Mouse (Mus musculus): ENCODE data around the gene Hist1h2ad.
"Not testable (repeated sequence)": the region's sequence is repeated elsewhere in the genome, so short reads cannot be mapped to it uniquely, and the experiment has no call there.

Gene Hist1h2ad

GRCm38 (mm10) chr13:23562699-23563462 lies 11.3 kb upstream of the Hist1h2ad start:
- peak in 1 of 2 experiments; percentile 63 for DNase-seq (ENCODE audit: low spot score in 2 of 2)

DNA sequence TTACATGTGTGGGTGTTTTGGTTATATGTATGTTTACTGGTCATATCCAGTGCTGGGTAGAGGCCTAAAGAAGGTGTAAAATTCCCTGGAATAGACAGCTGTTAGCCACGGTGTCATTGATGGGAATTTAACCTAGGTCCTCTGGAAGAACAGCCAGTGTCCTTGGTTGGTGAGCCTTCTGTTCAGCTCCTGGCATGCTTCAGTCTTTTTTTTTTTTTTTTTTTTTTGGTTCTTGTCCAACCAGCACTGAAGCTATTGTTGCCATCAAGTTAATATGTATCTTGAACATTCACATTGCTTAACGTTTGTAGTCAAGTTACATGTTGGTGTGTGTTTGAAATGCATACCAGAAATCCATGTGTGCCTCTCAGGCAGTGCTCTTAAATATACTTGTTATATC lies 9.7 kb upstream of the Hist1h2ad start:
- DNase-seq (ENCODE audit: low spot score in 2 of 2) = no peak

DNA sequence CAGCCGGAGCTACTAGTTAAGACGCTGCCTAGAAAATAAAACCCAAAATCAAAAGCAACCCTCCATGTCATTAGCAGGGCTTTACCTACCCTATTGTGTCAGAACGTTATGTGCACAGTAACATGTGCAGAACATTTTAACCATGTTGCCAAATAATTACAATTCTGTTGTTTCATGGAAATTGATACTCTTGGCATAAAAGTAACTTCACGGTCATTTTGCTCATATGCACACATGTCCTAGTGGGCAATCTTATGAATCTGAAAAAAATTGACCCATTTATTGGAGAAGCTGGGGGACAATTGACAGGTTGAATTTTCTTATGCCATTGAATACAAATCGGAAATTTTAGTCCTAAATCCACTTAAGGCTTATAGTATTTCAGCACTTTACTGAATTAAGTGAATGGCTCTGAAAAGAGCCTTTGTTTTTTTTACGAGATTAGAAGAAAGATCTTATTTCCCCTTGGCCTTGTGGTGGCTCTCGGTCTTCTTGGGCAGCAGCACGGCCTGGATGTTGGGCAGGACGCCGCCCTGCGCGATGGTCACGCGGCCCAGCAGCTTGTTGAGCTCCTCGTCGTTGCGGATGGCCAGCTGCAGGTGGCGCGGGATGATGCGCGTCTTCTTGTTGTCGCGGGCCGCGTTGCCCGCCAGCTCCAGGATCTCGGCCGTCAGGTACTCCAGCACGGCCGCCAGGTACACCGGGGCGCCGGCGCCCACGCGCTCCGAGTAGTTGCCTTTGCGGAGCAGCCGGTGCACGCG lies 3.7 kb upstream of the Hist1h2ad start:
- not testable (repeated sequence) for DNase-seq (ENCODE audit: low spot score in 2 of 2)

DNA sequence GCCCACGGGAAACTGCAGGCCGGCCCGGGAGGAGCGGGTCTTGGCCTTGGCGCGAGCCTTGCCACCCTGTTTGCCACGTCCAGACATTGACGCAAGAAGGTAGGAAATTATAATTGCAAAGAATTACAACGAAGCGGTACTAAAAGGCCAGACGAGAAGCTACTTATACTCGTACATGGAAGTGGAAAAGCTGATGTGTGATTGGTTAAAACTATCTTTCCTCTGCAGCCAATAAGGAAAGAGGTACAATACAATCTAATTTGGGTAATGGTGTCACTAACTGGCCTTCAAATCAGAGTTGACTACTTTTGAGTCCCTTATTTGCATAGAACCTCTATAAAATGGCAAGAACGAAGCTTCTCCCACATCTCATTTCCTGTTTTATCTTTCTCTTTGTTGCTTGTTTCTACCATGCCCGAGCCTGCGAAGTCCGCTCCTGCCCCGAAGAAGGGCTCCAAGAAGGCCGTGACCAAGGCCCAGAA lies 3.1 kb upstream of the Hist1h2ad start, which contains the start of the genes Hist1h2ae and Hist1h2bg:
Hist1h2ae (minus strand) TSS at position 199 of the 482 bp plus-strand sequence.
Hist1h2bg (plus strand) TSS at position 375 of the 482 bp plus-strand sequence.
- peak; percentile 79 to 86 for DNase-seq (ENCODE audit: low spot score in 2 of 2)

GRCm38 (mm10) chr13:23571504-23572217 lies 2.5 kb upstream of the Hist1h2ad start:
- peak in 1 of 2 experiments; percentile 30 for DNase-seq (ENCODE audit: low spot score in 2 of 2)

DNA sequence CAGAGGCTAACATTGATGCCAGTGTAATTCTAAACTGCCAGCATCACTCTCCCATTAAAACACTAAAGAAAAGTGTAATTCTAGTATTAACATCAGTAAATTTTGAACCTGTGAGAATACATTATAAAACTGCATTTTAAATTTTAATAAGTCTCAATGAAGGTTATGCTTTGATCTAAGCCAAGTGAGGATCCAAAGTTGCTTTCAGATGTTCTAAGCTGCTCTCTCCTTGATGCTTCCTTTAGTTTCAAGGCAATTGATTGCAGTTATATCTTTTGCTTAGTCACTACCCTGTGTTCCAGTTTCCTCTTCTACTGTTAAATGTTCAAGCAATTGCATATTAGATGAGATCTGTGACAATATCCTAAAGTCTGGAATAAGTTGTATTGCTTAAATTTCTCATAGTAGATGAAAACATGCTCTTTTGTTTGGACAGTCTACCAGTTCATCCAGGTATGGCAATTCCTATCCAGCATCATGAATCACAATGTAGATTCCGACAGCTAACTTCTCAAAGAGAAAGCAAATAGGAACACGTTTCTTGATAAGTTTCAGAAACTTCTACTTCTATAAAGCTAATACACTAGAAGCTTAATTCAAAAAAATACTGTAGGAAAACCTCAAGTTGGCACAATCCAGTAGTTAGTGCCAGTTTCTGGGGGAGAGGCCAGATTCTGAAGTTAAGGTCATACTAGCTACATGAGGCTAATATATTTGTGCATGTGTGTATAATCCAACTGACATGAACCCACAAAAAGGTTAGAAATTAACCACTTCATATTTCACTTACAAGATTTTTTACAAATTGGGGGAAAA lies 1.8 kb upstream of the Hist1h2ad start:
- no peak for DNase-seq (ENCODE audit: low spot score in 2 of 2)

- DNase-seq (ENCODE audit: low spot score in 2 of 2) = not testable (repeated sequence)
Measured at GRCm38 (mm10) chr13:23573034-23573897, 915 bp upstream of the Hist1h2ad start.

- DNase-seq (ENCODE audit: low spot score in 2 of 2) = not testable (repeated sequence)
Measured at GRCm38 (mm10) chr13:23574546-23575170, 477 bp downstream of the Hist1h2ad start.

GRCm38 (mm10) chr13:23575271-23575851 lies 1.2 kb downstream of the Hist1h2ad start, which contains the start of gene Hist1h3d:
Gene Hist1h3d, plus strand, starts transcription at chr13:23575763.
- DNase-seq (ENCODE audit: low spot score in 2 of 2) = peak; percentile 65 to 87

GRCm38 (mm10) chr13:23575864-23576313 lies 1.7 kb downstream of the Hist1h2ad start:
- peak in 1 of 2 experiments; percentile 35 for DNase-seq (ENCODE audit: low spot score in 2 of 2)

GRCm38 (mm10) chr13:23576351-23576881 lies 2.2 kb downstream of the Hist1h2ad start:
- DNase-seq (ENCODE audit: low spot score in 2 of 2) = no peak

DNA sequence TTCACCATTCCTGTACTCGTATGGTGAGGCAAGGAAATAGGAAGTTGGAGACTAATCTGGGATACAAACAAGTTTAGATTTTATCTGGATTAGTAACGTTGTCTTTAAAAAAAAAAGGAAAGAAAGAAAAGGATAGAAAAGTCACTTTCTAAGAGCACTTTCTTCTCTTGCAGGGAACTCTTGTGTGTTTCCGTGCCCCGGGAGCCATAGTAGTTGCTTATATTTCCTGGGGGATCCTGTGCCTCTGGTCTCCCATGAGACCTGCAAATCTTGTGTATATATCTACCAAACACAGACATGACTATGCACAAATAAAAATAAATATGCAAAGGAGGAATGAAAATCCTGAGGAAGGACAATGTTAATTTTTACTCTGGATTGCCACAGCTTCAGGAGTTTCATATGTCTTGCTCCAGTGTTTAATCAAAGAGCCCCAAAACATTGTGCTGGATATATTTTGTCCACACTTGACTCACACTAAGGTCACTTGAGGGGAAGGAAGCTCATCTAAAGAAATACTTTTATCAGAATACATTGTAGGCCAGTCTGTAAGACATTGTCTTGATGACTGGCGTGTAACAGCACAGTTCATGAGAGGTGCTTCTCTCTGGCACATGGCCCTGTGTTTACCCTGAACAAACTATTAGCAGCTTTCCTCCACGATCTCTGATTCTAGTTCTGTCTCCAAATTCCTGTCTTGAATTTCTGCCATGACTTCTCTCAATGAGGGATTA lies 2.9 kb downstream of the Hist1h2ad start:
- no peak for DNase-seq (ENCODE audit: low spot score in 2 of 2)

GRCm38 (mm10) chr13:23577835-23578234 lies 3.7 kb downstream of the Hist1h2ad start:
- no peak for DNase-seq (ENCODE audit: low spot score in 2 of 2)

- peak; percentile 99 to 100 for DNase-seq (ENCODE audit: low spot score in 2 of 2)
Measured at GRCm38 (mm10) chr13:23581408-23582218, 7.4 kb downstream of the Hist1h2ad start, which contains the start of gene Hist1h4d. Gene Hist1h4d, plus strand, starts transcription at chr13:23581598.

DNA sequence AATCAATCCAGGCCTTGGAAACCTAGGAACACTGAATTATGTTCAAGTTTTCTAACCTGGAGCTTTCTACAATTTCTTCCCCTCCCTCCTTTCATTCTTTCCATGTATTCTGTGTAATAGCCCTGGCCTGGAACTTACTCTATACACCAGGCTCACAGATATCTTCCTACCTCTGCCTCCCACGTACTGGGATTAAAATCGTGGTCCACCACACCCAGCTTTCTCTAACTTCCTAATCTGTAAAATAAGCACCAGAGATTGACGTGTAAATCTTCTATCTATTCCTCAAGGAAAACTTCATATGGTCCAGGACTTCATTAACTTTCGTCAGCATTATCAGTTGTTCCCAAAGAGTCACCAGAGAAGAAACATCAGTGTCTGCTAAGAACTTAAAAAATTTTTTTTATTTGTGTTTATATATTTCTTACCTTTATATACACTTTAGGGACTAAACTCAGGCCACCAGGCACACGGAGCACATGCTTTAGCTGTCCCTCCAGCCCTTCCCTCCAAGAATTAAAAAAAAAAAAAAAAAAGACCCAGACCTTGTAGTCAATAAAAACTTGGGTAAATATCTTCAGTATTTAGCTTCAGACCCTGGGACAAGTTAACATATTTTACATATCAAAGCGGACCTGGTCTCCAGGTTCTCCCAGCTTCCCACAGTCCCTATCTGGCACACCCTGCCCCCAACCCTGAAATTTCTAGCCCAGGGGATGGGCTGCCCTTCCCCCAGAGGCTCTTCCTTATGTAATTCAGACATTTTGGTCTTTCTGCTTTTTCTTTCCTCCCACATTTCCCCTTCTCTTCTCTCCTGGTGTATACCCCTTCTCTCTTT lies 8.3 kb downstream of the Hist1h2ad start:
- no peak for DNase-seq (ENCODE audit: low spot score in 2 of 2)
